Mouse (Mus musculus): ENCODE results near the gene Ryr3. TPM values are rescaled to one million over a fixed set of nuclear protein-coding genes. Genes with fewer than 3 reads are reported as not detected.
A peak's percentile ranks its signal among the peaks of the same experiment; 100 is the strongest.

Gene Ryr3
- total RNA-seq, 1 experiment: 5.4 TPM

DNA sequence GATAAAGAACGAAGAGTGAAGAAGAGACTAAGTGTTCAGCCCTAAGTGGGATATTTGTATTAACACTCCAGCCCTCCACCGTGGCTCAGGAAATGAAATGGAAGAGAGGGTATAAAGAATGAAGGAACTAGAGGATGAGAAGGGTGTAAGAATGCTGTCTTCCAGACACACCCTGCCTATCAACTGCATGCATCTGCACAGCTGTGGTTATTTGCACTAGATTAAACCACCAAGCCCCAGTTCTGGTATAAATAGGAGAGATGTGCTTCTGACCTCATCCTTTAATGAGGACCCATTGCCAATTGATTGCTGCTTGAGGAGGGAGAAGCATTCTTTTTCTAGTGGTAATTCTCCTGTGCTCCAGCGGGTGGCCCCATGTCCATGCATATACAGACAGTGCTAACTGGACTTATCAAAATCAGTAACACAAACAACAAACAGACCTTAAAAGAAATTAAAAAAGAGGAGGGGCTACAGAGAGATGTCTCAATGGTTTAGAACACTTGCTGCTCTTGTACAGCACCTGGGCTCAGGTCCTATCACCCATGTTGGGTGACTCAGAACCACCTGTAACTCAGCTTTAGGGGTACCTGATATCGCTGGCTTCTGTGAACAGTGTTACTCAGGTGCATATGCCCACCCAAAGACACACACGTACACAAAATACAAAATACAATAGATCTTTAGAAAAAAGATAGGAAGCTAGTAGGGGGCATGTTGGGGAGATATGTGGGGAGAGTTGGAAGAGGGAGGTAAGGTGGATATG is 404.1 kb downstream of the Ryr3 start:
- peak; percentile 28 for DNase-seq (ENCODE audit: low read depth, low spot score)
- H3K9ac ChIP-seq (ENCODE audit: insufficient read depth, low read depth, low read length, poor library complexity, severe bottlenecking): no peak overlapping the region
- in situ Hi-C loops (cut with MboI; ENCODE audit: low sequenced_read_pairs in 2 of 2, unreplicated experiment in 2 of 2): no loop called here
- H3K4me3 ChIP-seq (ENCODE audit: insufficient read depth in 1 of 2, low read depth in 1 of 2, low read length in 2 of 2, poor library complexity in 1 of 2, severe bottlenecking in 1 of 2): no peak overlapping the region
- H3K9me3 ChIP-seq (ENCODE audit: control insufficient read depth, insufficient read depth, low read depth, low read length): no peaks in the 10 kb centered on the region
- no peaks in the 10 kb centered on the region for H3K4me1 ChIP-seq (ENCODE audit: control insufficient read depth in 2 of 2, insufficient read depth in 2 of 2, low read length in 2 of 2, poor library complexity in 1 of 2)
- H3K36me3 ChIP-seq (ENCODE audit: control insufficient read depth, insufficient read depth, low read length, poor library complexity, severe bottlenecking): no peaks in the 10 kb centered on the region
- no peak overlapping the region for H3K27ac ChIP-seq (ENCODE audit: insufficient read depth, low read depth, low read length, poor library complexity, severe bottlenecking)
- TF ChIP-seq HCFC1 (IDR thresholded peaks at IDR 0.05; ENCODE audit: borderline replicate concordance, insufficient read depth, low read length): no peak
- TF ChIP-seq MAFK (IDR thresholded peaks at IDR 0.05; ENCODE audit: insufficient read depth, low read depth, low read length): no peak
- TF ChIP-seq CHD2 (IDR thresholded peaks at IDR 0.05; ENCODE audit: low read depth, low read length): no peak
- no peak; the same call in 1 of the 2 replicates for TF ChIP-seq ZC3H11A (IDR thresholded peaks at IDR 0.05; ENCODE audit: borderline replicate concordance, low read depth, low read length)
- no peak for TF ChIP-seq ZNF384 (IDR thresholded peaks at IDR 0.05; ENCODE audit: low read depth, low read length)

DNA sequence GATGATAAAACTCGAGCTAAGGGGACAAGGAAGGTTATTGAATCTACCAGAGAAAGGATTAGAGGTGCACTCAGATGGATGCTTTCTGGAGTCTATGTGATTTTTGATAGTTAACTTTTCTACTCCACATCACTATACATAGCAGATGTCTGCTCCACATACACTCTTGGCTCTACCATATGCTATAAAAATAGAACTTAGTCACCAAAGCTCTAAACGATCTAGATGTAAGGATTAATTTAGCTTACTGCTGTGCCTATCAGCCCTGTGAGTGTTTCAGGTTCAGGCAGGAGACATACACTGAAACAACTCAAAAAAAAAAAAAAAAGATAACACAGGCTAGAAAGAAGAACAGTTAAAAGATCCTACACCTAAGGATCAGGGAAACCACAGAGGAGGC is 410.9 kb downstream of the Ryr3 start:
- DNase-seq (ENCODE audit: low read depth, low spot score): no peak
- Histone ChIP-seq H3K4me3 (ENCODE audit: insufficient read depth in 1 of 2, low read depth in 1 of 2, low read length in 2 of 2, poor library complexity in 1 of 2, severe bottlenecking in 1 of 2) (no peak overlapping the region), H3K9ac (ENCODE audit: insufficient read depth, low read depth, low read length, poor library complexity, severe bottlenecking) (no peak overlapping the region), H3K27ac (ENCODE audit: insufficient read depth, low read depth, low read length, poor library complexity, severe bottlenecking) (no peak overlapping the region), H3K36me3 (ENCODE audit: control insufficient read depth, insufficient read depth, low read length, poor library complexity, severe bottlenecking) (no peaks in the 10 kb centered on the region), H3K4me1 (ENCODE audit: control insufficient read depth in 2 of 2, insufficient read depth in 2 of 2, low read length in 2 of 2, poor library complexity in 1 of 2) (no peaks in the 10 kb centered on the region), H3K9me3 (ENCODE audit: control insufficient read depth, insufficient read depth, low read depth, low read length) (no peaks in the 10 kb centered on the region)
- in situ Hi-C loops (cut with MboI; ENCODE audit: low sequenced_read_pairs in 2 of 2, unreplicated experiment in 2 of 2): loop anchor here in 1 of 2 experiments (10.0 kb wide), 1 partner anchor 419 kb away; no protein-coding TSS in a partner anchor
- TF ChIP-seq ZC3H11A (IDR thresholded peaks at IDR 0.05; ENCODE audit: borderline replicate concordance, low read depth, low read length) (no peak), MAFK (IDR thresholded peaks at IDR 0.05; ENCODE audit: insufficient read depth, low read depth, low read length) (no peak), CHD2 (IDR thresholded peaks at IDR 0.05; ENCODE audit: low read depth, low read length) (no peak), HCFC1 (IDR thresholded peaks at IDR 0.05; ENCODE audit: borderline replicate concordance, insufficient read depth, low read length) (no peak), ZNF384 (IDR thresholded peaks at IDR 0.05; ENCODE audit: low read depth, low read length) (no peak)

GRCm38 (mm10) chr2:112799995-112800353 is 416.9 kb downstream of the Ryr3 start:
- H3K9me3 ChIP-seq (ENCODE audit: control insufficient read depth, insufficient read depth, low read depth, low read length): no peaks in the 10 kb centered on the region
- H3K4me1 ChIP-seq (ENCODE audit: control insufficient read depth in 2 of 2, insufficient read depth in 2 of 2, low read length in 2 of 2, poor library complexity in 1 of 2): no peaks in the 10 kb centered on the region
- H3K27ac ChIP-seq (ENCODE audit: insufficient read depth, low read depth, low read length, poor library complexity, severe bottlenecking): no peak overlapping the region
- no peak overlapping the region for H3K4me3 ChIP-seq (ENCODE audit: insufficient read depth in 1 of 2, low read depth in 1 of 2, low read length in 2 of 2, poor library complexity in 1 of 2, severe bottlenecking in 1 of 2)
- no peaks in the 10 kb centered on the region for H3K36me3 ChIP-seq (ENCODE audit: control insufficient read depth, insufficient read depth, low read length, poor library complexity, severe bottlenecking)
- no peak overlapping the region for H3K9ac ChIP-seq (ENCODE audit: insufficient read depth, low read depth, low read length, poor library complexity, severe bottlenecking)
- peak; percentile 39 for DNase-seq (ENCODE audit: low read depth, low spot score)
- TF ChIP-seq ZC3H11A (IDR thresholded peaks at IDR 0.05; ENCODE audit: borderline replicate concordance, low read depth, low read length) (peak; percentile 99), CHD2 (IDR thresholded peaks at IDR 0.05; ENCODE audit: low read depth, low read length) (no peak), ZNF384 (IDR thresholded peaks at IDR 0.05; ENCODE audit: low read depth, low read length) (no peak), HCFC1 (IDR thresholded peaks at IDR 0.05; ENCODE audit: borderline replicate concordance, insufficient read depth, low read length) (no peak), MAFK (IDR thresholded peaks at IDR 0.05; ENCODE audit: insufficient read depth, low read depth, low read length) (no peak)
- in situ Hi-C loops (cut with MboI; ENCODE audit: low sequenced_read_pairs in 2 of 2, unreplicated experiment in 2 of 2): loop anchor here in 1 of 2 experiments (10.0 to 25.0 kb wide), 2 partner anchors 425 to 637 kb away; no protein-coding TSS in a partner anchor

- Histone ChIP-seq H3K27ac (ENCODE audit: insufficient read depth, low read depth, low read length, poor library complexity, severe bottlenecking) (no peak overlapping the region), H3K9me3 (ENCODE audit: control insufficient read depth, insufficient read depth, low read depth, low read length) (no peaks in the 10 kb centered on the region), H3K4me3 (ENCODE audit: insufficient read depth in 1 of 2, low read depth in 1 of 2, low read length in 2 of 2, poor library complexity in 1 of 2, severe bottlenecking in 1 of 2) (no peak overlapping the region), H3K9ac (ENCODE audit: insufficient read depth, low read depth, low read length, poor library complexity, severe bottlenecking) (no peak overlapping the region), H3K4me1 (ENCODE audit: control insufficient read depth in 2 of 2, insufficient read depth in 2 of 2, low read length in 2 of 2, poor library complexity in 1 of 2) (no peaks in the 10 kb centered on the region), H3K36me3 (ENCODE audit: control insufficient read depth, insufficient read depth, low read length, poor library complexity, severe bottlenecking) (no peaks in the 10 kb centered on the region)
- in situ Hi-C loops (cut with MboI; ENCODE audit: low sequenced_read_pairs in 2 of 2, unreplicated experiment in 2 of 2): loop anchor here in 1 of 2 experiments (25.0 kb wide), 1 partner anchor 638 kb away; no protein-coding TSS in a partner anchor
- DNase-seq (ENCODE audit: low read depth, low spot score): no peak
- no peak for TF ChIP-seq ZNF384 (IDR thresholded peaks at IDR 0.05; ENCODE audit: low read depth, low read length)
- TF ChIP-seq HCFC1 (IDR thresholded peaks at IDR 0.05; ENCODE audit: borderline replicate concordance, insufficient read depth, low read length): no peak
- no peak for TF ChIP-seq CHD2 (IDR thresholded peaks at IDR 0.05; ENCODE audit: low read depth, low read length)
- no peak for TF ChIP-seq MAFK (IDR thresholded peaks at IDR 0.05; ENCODE audit: insufficient read depth, low read depth, low read length)
- no peak for TF ChIP-seq ZC3H11A (IDR thresholded peaks at IDR 0.05; ENCODE audit: borderline replicate concordance, low read depth, low read length)
Observed at GRCm38 (mm10) chr2:112799351-112799994, 417.4 kb downstream of the Ryr3 start.
